Mouse (Mus musculus) olfactory bulb, adult 2 months (tissue): ENCODE results near the gene Coro7.

Experiments
- CTCF ChIP-seq: fragments of 200-500 bp; IDR thresholded peaks from 2 replicates; pipeline ENCODE4 v1.5.1; 2012; ENCODE audit warnings: low read depth, mild to moderate bottlenecking, low read length, moderate library complexity; ENCODE audit not compliant: insufficient read depth
- POLR2A ChIP-seq: fragments of 200-500 bp; IDR thresholded peaks from 2 replicates; pipeline ENCODE4 v1.6.1; 2012; ENCODE audit warnings: mild to moderate bottlenecking, low read depth, low read length, moderate library complexity; ENCODE audit not compliant: insufficient read depth

GRCm38 (mm10) chr16:4576873-4577272, 102.7 kb downstream of the Coro7 start:
- TF ChIP-seq POLR2A (no peak), CTCF (no peak)
